Mouse (Mus musculus) cerebellum, adult 11-12 months (tissue): ENCODE measurements at regions not wholly inside any gene's neighbourhood (a gene's known extent, or its start where the extent isn't known, plus 50 kb on each side); places are given as distances from the start of the nearest gene placed in this dataset.

Source experiments
- DNase-seq: peaks from one replicate; pipeline ENCODE4 v3.0.0; 2022

- no peak for DNase-seq
Observed at GRCm38 (mm10) chrX:166964656-166965582, 244.2 kb downstream of the Tmsb4x start.

GRCm38 (mm10) chrX:166952528-166953189 is 256.5 kb downstream of the Tmsb4x start:
- DNase-seq, result no peak

GRCm38 (mm10) chrX:166951011-166951410 is 258.1 kb downstream of the Tmsb4x start:
- DNase-seq, result no peak

DNA sequence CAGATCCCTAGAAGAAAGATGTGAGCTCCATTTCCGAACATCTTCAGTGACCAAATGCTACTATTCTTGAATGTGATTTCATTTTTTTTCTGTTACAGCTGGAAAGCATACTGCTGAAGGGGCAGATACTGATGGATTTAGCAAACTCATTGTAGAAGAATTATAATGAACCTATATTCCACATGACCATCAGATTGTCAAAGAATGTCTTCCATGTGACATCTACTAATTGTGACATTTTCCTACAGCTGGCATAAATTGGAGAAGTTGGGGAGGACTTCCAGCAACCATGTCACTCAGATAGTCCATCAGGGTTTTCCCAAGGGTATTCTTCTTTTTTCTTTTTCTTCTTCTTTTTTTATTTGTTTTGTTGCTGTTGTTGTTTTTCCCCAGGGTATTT is 263.2 kb downstream of the Tmsb4x start:
- no peak for DNase-seq

DNA sequence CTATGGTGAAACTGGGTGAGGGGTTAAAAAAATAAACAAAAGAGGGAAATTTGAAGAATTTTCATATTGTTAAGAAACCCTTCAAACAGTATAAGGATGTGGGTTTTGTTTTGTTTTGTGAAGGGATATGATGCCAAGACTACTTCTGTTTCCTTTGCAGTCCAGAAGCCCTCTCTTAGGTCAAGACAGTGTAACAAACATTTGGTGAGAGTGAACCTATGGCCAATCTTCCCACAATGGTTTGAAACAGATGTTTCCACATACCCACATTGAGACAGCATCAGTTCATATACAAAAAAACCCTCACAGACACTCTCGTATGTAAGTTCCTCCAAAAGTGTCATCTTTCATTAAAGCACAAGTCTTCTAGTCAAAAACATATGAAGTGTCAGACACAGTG is 263.6 kb downstream of the Tmsb4x start:
- DNase-seq, result no peak

DNA sequence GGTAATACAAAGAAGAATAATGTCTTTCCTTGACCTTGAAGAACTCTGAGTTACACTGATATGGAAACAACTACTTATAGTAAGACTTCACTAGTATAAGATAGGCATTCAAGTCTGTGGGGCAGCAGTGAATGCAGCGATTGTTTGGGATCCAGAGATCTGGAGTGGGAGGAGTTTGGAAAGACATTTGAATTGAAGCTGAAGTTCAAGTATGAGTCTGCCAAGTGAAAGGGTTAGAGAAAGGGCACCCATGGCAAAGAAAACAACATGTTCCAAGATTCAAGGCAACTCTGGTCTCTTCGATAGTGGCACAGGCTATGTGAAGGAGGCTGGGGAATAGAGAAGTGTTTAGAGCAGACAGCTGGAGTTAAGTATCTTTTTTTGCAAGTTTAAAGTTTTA is 275.3 kb downstream of the Tmsb4x start:
- no peak for DNase-seq

GRCm38 (mm10) chrX:166932472-166932871 is 276.6 kb downstream of the Tmsb4x start:
- DNase-seq, result no peak

DNA sequence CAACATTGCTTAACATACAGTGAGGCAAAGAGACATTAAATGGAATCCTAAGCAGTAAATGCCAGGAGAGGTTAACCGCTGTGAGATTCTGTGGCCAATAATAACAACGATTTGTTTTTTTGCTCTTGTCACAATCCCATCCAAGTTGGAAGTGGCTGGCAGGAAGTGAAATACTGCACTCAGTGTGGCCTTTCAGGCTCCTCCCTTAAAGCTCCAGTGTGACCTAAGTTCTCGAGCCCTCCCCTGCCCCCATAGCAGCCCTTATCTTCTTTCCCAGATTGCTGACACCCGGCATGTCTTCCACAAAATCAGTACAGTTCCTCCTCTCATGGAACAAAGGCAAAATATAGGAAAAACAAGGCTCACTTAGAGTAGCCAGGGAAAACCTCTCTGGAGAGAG is 278.1 kb downstream of the Tmsb4x start:
- DNase-seq, result no peak

DNA sequence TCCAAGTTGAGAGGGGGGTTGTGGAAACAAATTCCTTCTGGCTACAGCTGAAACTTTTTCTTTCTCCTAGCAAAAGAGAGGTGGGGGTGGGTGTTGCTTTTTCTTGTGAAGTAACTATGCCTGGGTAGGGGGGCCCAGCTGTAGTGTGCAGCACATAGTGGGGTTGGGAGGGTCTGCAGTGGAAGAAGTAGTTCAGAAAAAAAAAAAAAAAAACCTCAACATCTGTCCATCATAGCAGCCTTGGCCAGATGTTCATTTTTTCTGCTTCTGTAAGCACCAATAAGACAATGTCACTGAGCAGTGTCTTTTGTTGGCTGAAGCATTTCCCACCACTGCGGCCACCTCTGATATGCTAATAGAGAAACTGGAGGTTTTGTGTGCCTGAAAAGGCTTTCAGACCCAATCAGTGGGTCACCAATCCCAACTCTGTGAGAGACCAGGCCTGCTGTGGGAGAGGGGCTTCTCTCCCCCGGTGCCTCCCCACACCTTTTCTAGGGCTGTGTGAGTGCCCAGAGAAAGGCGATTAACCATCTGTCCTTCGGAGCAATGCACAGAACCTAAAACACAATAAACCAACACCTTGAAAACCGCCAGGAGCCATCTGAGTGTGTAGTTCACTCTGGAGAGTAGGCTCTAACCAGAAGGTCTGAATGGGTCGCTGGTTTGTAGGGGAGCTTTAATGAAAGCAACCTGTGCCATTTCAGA is 279.2 kb downstream of the Tmsb4x start:
- no peak for DNase-seq

GRCm38 (mm10) chrX:166915356-166915953 is 293.7 kb downstream of the Tmsb4x start:
- DNase-seq, result no peak

- DNase-seq, result no peak
Observed at GRCm38 (mm10) chrX:166906602-166907001, 302.5 kb downstream of the Tmsb4x start.

GRCm38 (mm10) chrX:166900761-166901160 is 308.4 kb downstream of the Tmsb4x start:
- no peak for DNase-seq

- no peak for DNase-seq
Observed at GRCm38 (mm10) chrX:166895199-166895598, 309.7 kb upstream of the Egfl6 start.

DNA sequence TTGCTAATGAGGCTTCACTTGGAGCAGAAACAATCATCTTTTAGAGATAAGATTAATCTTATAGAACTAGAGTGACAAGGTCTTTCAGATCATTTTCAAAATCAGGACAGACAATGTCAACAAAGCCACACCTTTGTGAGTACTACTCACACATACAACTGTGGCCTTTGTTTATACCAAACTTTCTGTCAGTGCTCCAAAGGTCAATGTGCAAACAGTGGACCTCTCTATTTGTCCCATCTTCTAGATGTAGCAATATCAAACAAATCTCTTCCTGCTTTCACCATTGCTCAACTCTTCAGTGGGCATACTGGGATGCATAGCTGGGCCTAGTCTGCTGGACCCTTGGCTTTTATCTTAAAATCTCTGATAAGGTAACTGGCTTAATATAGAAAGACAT is 300.9 kb upstream of the Egfl6 start:
- DNase-seq, result no peak

DNA sequence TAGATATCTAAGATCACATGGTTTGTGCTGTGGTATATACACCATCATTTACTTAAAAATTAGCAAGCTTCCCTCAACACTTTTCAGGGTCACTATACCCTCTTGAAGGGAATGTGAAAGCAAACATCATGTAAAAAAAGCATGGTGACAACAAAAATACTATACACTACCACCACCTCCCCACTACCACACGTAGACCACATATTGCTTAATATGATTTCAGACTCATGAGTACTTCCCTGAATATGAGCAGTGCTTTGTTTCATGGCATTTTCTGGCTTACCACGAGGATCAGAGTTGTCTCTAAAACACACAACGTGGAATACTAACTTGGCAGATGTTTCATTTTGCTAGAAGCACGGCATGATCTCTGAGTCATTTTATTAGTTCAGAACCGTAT is 284.0 kb upstream of the Egfl6 start:
- no peak for DNase-seq

DNA sequence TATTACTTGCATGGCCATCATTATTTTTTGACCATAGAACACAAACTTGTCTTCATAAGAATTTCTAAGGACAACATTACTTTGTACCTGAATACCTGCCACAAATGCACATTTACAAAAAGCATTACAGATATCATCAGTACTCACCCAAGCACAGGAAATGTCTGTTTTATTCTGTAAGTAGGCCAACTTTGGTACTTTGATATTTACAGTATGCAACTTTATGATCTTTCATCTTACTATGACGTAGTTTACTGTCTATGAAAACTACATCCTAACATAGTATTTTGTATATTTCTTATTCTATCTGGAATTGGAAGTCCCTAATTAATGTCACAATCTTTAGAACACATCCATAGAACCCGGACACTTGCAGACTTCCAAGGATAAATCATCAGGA is 282.2 kb upstream of the Egfl6 start:
- no peak for DNase-seq
